Mouse (Mus musculus): ENCODE measurements around the gene Meaf6.
A peak's percentile ranks its signal among the peaks of the same experiment; 100 is the strongest.

- peak; percentile 99 for TF ChIP-seq CTCF (IDR thresholded peaks at IDR 0.05; ENCODE audit: low read depth)
- TF ChIP-seq EP300 (IDR thresholded peaks at IDR 0.05; ENCODE audit: low read depth): no peak
Observed at GRCm38 (mm10) chr4:125099458-125099857, 14.5 kb downstream of the Meaf6 start.

Data from liver, embryonic 14.5 days (tissue).